Mouse (Mus musculus) MEL (cell line): ENCODE measurements around the gene Bbs9. TPM values are rescaled to one million over a fixed set of nuclear protein-coding genes. Genes with fewer than 3 reads are reported as not detected.

Experiments
- DNase-seq: peaks from one replicate; pipeline ENCODE4 v3.0.0; 2011; ENCODE audit warnings: low read depth, low spot score
- H3K27ac ChIP-seq: 2 replicates; pipeline ENCODE4 v1.5.1; 2012; ENCODE audit warnings: low read depth, mild to moderate bottlenecking, control low read depth, low read length, moderate library complexity; ENCODE audit not compliant: control insufficient read depth
- H3K27me3 ChIP-seq, 2 experiments: fragments of 150-350 bp in 1 of 2; sonication (generic) in 1 of 2; 2 replicates each; pipeline ENCODE4 v1.6.1; 2012; ENCODE audit warnings: low read length in 2 of 2, mild to moderate bottlenecking in 2 of 2, improper control_type of control experiment in 1 of 2, moderate library complexity in 1 of 2; ENCODE audit not compliant: insufficient read depth in 2 of 2, control insufficient read depth in 1 of 2
- H3K36me3 ChIP-seq, 2 experiments: 2 replicates each; pipeline ENCODE4 v1.6.1; 2012 to 2014; ENCODE audit warnings: low read length in 2 of 2, improper control_type of control experiment in 1 of 2, inconsistent platforms in 1 of 2, mild to moderate bottlenecking in 1 of 2; ENCODE audit not compliant: insufficient read depth in 2 of 2, control insufficient read depth in 1 of 2
- H3K4me1 ChIP-seq, 2 experiments: fragments of 150-350 bp in 1 of 2; sonication (generic) in 1 of 2; 2 replicates each; pipeline ENCODE4 v1.6.1; 2012; ENCODE audit warnings: low read length in 2 of 2, improper control_type of control experiment in 1 of 2, mild to moderate bottlenecking in 1 of 2; ENCODE audit not compliant: insufficient read depth in 2 of 2, control insufficient read depth in 1 of 2
- H3K4me3 ChIP-seq, 2 experiments: fragments of 150-350 bp in 1 of 2; sonication (generic) in 1 of 2; 2 replicates each; pipeline ENCODE4 v1.5.1; 2012; ENCODE audit warnings: low read depth in 2 of 2, low read length in 2 of 2, mild to moderate bottlenecking in 2 of 2, moderate library complexity in 2 of 2, control low read depth in 1 of 2, improper control_type of control experiment in 1 of 2; ENCODE audit not compliant: control insufficient read depth in 1 of 2, insufficient read depth in 1 of 2
- H3K79me2 ChIP-seq: 2 replicates; pipeline ENCODE4 v1.6.1; 2012; ENCODE audit warnings: mild to moderate bottlenecking, low read length, moderate library complexity; ENCODE audit not compliant: control insufficient read depth, poor library complexity, insufficient read depth
- H3K9ac ChIP-seq: 2 replicates; pipeline ENCODE4 v1.6.1; 2012; ENCODE audit warnings: low read depth, mild to moderate bottlenecking, control low read depth, low read length, moderate library complexity; ENCODE audit not compliant: control insufficient read depth, poor library complexity, severe bottlenecking
- H3K9me3 ChIP-seq: fragments of 150-350 bp; sonication (generic); replicated peaks from 2 replicates; pipeline ENCODE4 v1.6.1; 2012; ENCODE audit warnings: mild to moderate bottlenecking, low read length, improper control_type of control experiment, moderate library complexity; ENCODE audit not compliant: insufficient read depth
- BHLHE40 ChIP-seq: IDR thresholded peaks from 2 replicates; pipeline ENCODE4 v1.6.1; 2012; ENCODE audit warnings: low read depth, mild to moderate bottlenecking, inconsistent platforms, low read length, improper control_type of control experiment, borderline replicate concordance
- CHD1 ChIP-seq: IDR thresholded peaks from 2 replicates; pipeline ENCODE4 v1.6.1; 2012; ENCODE audit warnings: low read depth, mild to moderate bottlenecking, inconsistent platforms, low read length, improper control_type of control experiment
- CHD2 ChIP-seq: IDR thresholded peaks from 2 replicates; pipeline ENCODE4 v1.6.1; 2011; ENCODE audit warnings: low read length, improper control_type of control experiment
- CTCF ChIP-seq, 3 experiments: IDR thresholded peaks in 2 of 3; conservative IDR thresholded peaks in 1 of 3; 2 replicates each; pipeline ENCODE4 v1.5.1; 2011 to 2012; ENCODE audit warnings: low read length in 3 of 3, low read depth in 2 of 3, mild to moderate bottlenecking in 2 of 3, improper control_type of control experiment in 1 of 3, inconsistent platforms in 1 of 3, mixed read lengths in 1 of 3, moderate library complexity in 1 of 3; ENCODE audit not compliant: control insufficient read depth in 1 of 3, insufficient read depth in 1 of 3, poor library complexity in 1 of 3, severe bottlenecking in 1 of 3
- ELF1 ChIP-seq: IDR thresholded peaks from 2 replicates; pipeline ENCODE4 v1.6.1; 2014; ENCODE audit warnings: low read depth, mild to moderate bottlenecking, inconsistent platforms, low read length, improper control_type of control experiment, moderate library complexity
- EP300 ChIP-seq, 2 experiments: IDR thresholded peaks; 2 replicates each; pipeline ENCODE4 v1.6.1; 2011; ENCODE audit warnings: improper control_type of control experiment in 2 of 2, low read length in 2 of 2, low read depth in 1 of 2, mild to moderate bottlenecking in 1 of 2
- ETS1 ChIP-seq: IDR thresholded peaks from 2 replicates; pipeline ENCODE4 v1.6.1; 2012; ENCODE audit warnings: low read depth, mild to moderate bottlenecking, inconsistent platforms, low read length, improper control_type of control experiment, moderate library complexity
- GABPA ChIP-seq: IDR thresholded peaks from 2 replicates; pipeline ENCODE4 v1.6.1; 2012; ENCODE audit warnings: low read depth, mild to moderate bottlenecking, inconsistent platforms, low read length, improper control_type of control experiment, moderate library complexity
- GATA1 ChIP-seq: IDR thresholded peaks from 2 replicates; pipeline ENCODE4 v1.6.1; 2011; ENCODE audit warnings: low read depth, low read length, improper control_type of control experiment
- HCFC1 ChIP-seq: IDR thresholded peaks from 2 replicates; pipeline ENCODE4 v1.6.1; 2012; ENCODE audit warnings: low read depth, mild to moderate bottlenecking, inconsistent platforms, low read length, improper control_type of control experiment, moderate library complexity
- JUND ChIP-seq: IDR thresholded peaks from 2 replicates; pipeline ENCODE4 v1.6.1; 2011; ENCODE audit warnings: low read depth, mild to moderate bottlenecking, improper control_type of control experiment, low read length
- KAT2A ChIP-seq: conservative IDR thresholded peaks from 2 replicates; pipeline ENCODE4 v1.6.1; 2012; ENCODE audit warnings: low read depth, low read length, improper control_type of control experiment, inconsistent platforms
- MAFK ChIP-seq: IDR thresholded peaks from 2 replicates; pipeline ENCODE4 v1.6.1; 2011; ENCODE audit warnings: low read depth, mild to moderate bottlenecking, low read length, improper control_type of control experiment, borderline replicate concordance
- MAZ ChIP-seq: IDR thresholded peaks from 2 replicates; pipeline ENCODE4 v1.6.1; 2012; ENCODE audit warnings: low read depth, mild to moderate bottlenecking, inconsistent platforms, low read length, improper control_type of control experiment
- MEF2A ChIP-seq: IDR thresholded peaks from 2 replicates; pipeline ENCODE4 v1.6.1; 2014; ENCODE audit warnings: low read depth, mild to moderate bottlenecking, inconsistent platforms, low read length, improper control_type of control experiment; ENCODE audit not compliant: poor library complexity, insufficient replicate concordance, severe bottlenecking; ENCODE audit errors: extremely low read depth
- MXI1 ChIP-seq: IDR thresholded peaks from 2 replicates; pipeline ENCODE4 v1.6.1; 2011; ENCODE audit warnings: mild to moderate bottlenecking, low read depth, low read length, improper control_type of control experiment
- MYB ChIP-seq: IDR thresholded peaks from 2 replicates; pipeline ENCODE4 v1.6.1; 2011; ENCODE audit warnings: mild to moderate bottlenecking, low read depth, low read length, improper control_type of control experiment
- MYC ChIP-seq: IDR thresholded peaks from 2 replicates; pipeline ENCODE4 v1.6.1; 2011; ENCODE audit warnings: low read depth, mild to moderate bottlenecking, low read length, improper control_type of control experiment, moderate library complexity
- NELFE ChIP-seq: IDR thresholded peaks from 2 replicates; pipeline ENCODE4 v1.6.1; 2011; ENCODE audit warnings: low read depth, low read length, improper control_type of control experiment
- NRF1 ChIP-seq: IDR thresholded peaks from 2 replicates; pipeline ENCODE4 v1.6.1; 2014; ENCODE audit warnings: low read depth, mild to moderate bottlenecking, inconsistent platforms, low read length, improper control_type of control experiment, moderate library complexity; ENCODE audit not compliant: poor library complexity, insufficient read depth, severe bottlenecking
- POLR2A ChIP-seq, 2 experiments: IDR thresholded peaks; 2 replicates each; pipeline ENCODE4 v1.6.1; 2011 to 2012; ENCODE audit warnings: low read length in 2 of 2, mild to moderate bottlenecking in 2 of 2, control low read depth in 1 of 2, improper control_type of control experiment in 1 of 2, low read depth in 1 of 2, moderate library complexity in 1 of 2; ENCODE audit not compliant: control insufficient read depth in 1 of 2, insufficient read depth in 1 of 2, poor library complexity in 1 of 2
- POLR2AphosphoS2 ChIP-seq: IDR thresholded peaks from 2 replicates; pipeline ENCODE4 v1.6.1; 2011; ENCODE audit warnings: low read length, improper control_type of control experiment
- POLR2AphosphoS5 ChIP-seq: IDR thresholded peaks from 2 replicates; pipeline ENCODE4 v1.6.1; 2012; ENCODE audit warnings: low read depth, borderline replicate concordance, mild to moderate bottlenecking, inconsistent platforms, low read length, moderate library complexity, mixed read lengths
- RAD21 ChIP-seq: IDR thresholded peaks from 2 replicates; pipeline ENCODE4 v1.6.1; 2011; ENCODE audit warnings: mild to moderate bottlenecking, low read depth, low read length, improper control_type of control experiment
- RCOR1 ChIP-seq: IDR thresholded peaks from 2 replicates; pipeline ENCODE4 v1.6.1; 2012; ENCODE audit warnings: low read depth, mild to moderate bottlenecking, inconsistent platforms, low read length, improper control_type of control experiment
- SIN3A ChIP-seq: IDR thresholded peaks from 2 replicates; pipeline ENCODE4 v1.6.1; 2012; ENCODE audit warnings: low read length, improper control_type of control experiment, inconsistent platforms
- SMC3 ChIP-seq: IDR thresholded peaks from 2 replicates; pipeline ENCODE4 v1.6.1; 2011; ENCODE audit warnings: low read depth, low read length, improper control_type of control experiment
- TAL1 ChIP-seq: IDR thresholded peaks from 2 replicates; pipeline ENCODE4 v1.6.1; 2012; ENCODE audit warnings: mild to moderate bottlenecking, inconsistent platforms, low read length, moderate library complexity, mixed read lengths
- TBP ChIP-seq: IDR thresholded peaks from 2 replicates; pipeline ENCODE4 v1.8.0; 2011; ENCODE audit warnings: low read depth, low read length, improper control_type of control experiment
- TCF12 ChIP-seq: IDR thresholded peaks from 2 replicates; pipeline ENCODE4 v1.6.1; 2014; ENCODE audit warnings: low read depth, mild to moderate bottlenecking, inconsistent platforms, low read length, improper control_type of control experiment, moderate library complexity
- UBTF ChIP-seq: IDR thresholded peaks from 2 replicates; pipeline ENCODE4 v1.6.1; 2012; ENCODE audit warnings: low read depth, mild to moderate bottlenecking, inconsistent platforms, low read length, improper control_type of control experiment, moderate library complexity, borderline replicate concordance; ENCODE audit not compliant: insufficient read depth
- USF1 ChIP-seq: IDR thresholded peaks from 2 replicates; pipeline ENCODE4 v1.6.1; 2014; ENCODE audit warnings: low read depth, mild to moderate bottlenecking, inconsistent platforms, low read length, improper control_type of control experiment, moderate library complexity
- USF2 ChIP-seq, 2 experiments: IDR thresholded peaks; 2 replicates each; pipeline ENCODE4 v1.6.1; 2011 to 2012; ENCODE audit warnings: improper control_type of control experiment in 2 of 2, low read length in 2 of 2, borderline replicate concordance in 1 of 2, inconsistent platforms in 1 of 2, low read depth in 1 of 2, mild to moderate bottlenecking in 1 of 2; ENCODE audit not compliant: insufficient read depth in 1 of 2
- ZC3H11A ChIP-seq: IDR thresholded peaks from 2 replicates; pipeline ENCODE4 v1.6.1; 2012; ENCODE audit warnings: low read depth, mild to moderate bottlenecking, inconsistent platforms, low read length, improper control_type of control experiment
- ZKSCAN1 ChIP-seq: IDR thresholded peaks from 2 replicates; pipeline ENCODE4 v1.6.1; 2012; ENCODE audit warnings: low read depth, mild to moderate bottlenecking, inconsistent platforms, low read length, improper control_type of control experiment, moderate library complexity
- ZMIZ1 ChIP-seq: IDR thresholded peaks from 2 replicates; pipeline ENCODE4 v1.6.1; 2012; ENCODE audit warnings: low read depth, mild to moderate bottlenecking, inconsistent platforms, low read length, improper control_type of control experiment, moderate library complexity
- ZNF384 ChIP-seq: IDR thresholded peaks from 2 replicates; pipeline ENCODE4 v1.6.1; 2012; ENCODE audit warnings: low read depth, mild to moderate bottlenecking, inconsistent platforms, low read length, improper control_type of control experiment
- polyA plus RNA-seq, 2 experiments: library from polyadenylated mRNA; stranded (reverse) in 1 of 2; unstranded in 1 of 2; fragments of >175 nt in 1 of 2; fragments of >200 nt in 1 of 2; gene quantifications; 2 replicates each; pipeline versions ENCODE4 v1.2.1 to v1.2.4; 2012; ENCODE audit warnings: low replicate concordance in 2 of 2, low read depth in 1 of 2; ENCODE audit not compliant: insufficient read length in 2 of 2, insufficient read depth in 1 of 2, missing spikeins in 1 of 2
- total RNA-seq: library from RNA; depleted of rRNA; stranded (reverse); fragments of 300-350 nt; gene quantifications from 2 replicates; pipeline ENCODE4 v1.2.3, GENCODE M21; 2012

The Bbs9 gene
- total and polyA plus RNA-seq, 3 experiments = 18.5 to 19.5 TPM; not detected in 1

DNA sequence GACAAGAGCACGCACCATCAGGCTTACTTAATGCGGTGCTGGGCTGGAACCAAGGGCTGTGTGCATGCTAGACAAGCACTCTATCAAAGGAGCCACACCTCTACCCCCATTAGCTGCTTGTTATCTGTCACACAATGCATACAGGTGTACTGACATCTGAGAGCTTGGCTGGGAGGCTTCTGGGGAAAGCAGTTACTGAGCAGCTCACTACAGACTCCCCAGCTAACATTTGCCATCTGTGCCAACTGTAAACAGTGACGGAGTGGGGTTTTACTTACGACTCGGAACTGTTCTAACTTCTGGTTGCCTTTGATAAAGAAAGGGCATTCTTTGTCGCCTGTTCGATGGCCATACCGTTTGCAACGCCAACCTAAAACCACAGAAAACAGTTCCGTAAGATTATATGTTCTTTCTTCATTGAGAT, 22.0 kb upstream of the Bbs9 start:
- no peaks in the 10 kb centered on the region for H3K9me3 ChIP-seq
- H3K4me1 ChIP-seq = peaks cover 21 to 25% of the 10 kb centered on the region in 2 experiments
- no peaks in the 10 kb centered on the region for H3K27me3 ChIP-seq
- no peak overlapping the region for H3K4me3 ChIP-seq
- no peak overlapping the region for H3K9ac ChIP-seq
- DNase-seq = peak; percentile 100
- peaks cover 26 to 82% of the 10 kb centered on the region in 2 experiments for H3K36me3 ChIP-seq
- H3K79me2 ChIP-seq = no peaks in the 10 kb centered on the region
- H3K27ac ChIP-seq = peak overlapping the region; percentile 74
- TF ChIP-seq MEF2A (peak; percentile 68; the same call in 1 of the 2 replicates), UBTF (no peak), TBP (peak; percentile 89), HCFC1 (peak; percentile 73), JUND (peak; percentile 60; the same call in 1 of the 2 replicates), NELFE (0 out of 2 replicates have a peak, but pooled peaks have one; percentile 13), ZKSCAN1 (no peak), GABPA (no peak), ZC3H11A (no peak), CHD2 (peak; percentile 24; the same call in 1 of the 2 replicates), POLR2A (IDR thresholded peaks at IDR 0.05; ENCODE audit: control insufficient read depth in 1 of 2, insufficient read depth in 1 of 2, low read depth in 1 of 2, low read length in 2 of 2, poor library complexity in 1 of 2) (peak in 1 of 2 experiments; percentile 53; a peak in 1 of 4 replicates), TCF12 (peak; percentile 100), KAT2A (peak; percentile 58), GATA1 (peak; percentile 98), EP300 (IDR thresholded peaks at IDR 0.05; ENCODE audit: low read depth in 1 of 2, low read length in 2 of 2) (peak; percentile 99), POLR2AphosphoS5 (0 out of 2 replicates have a peak, but pooled peaks have one; percentile 38), TAL1 (peak; percentile 99), SIN3A (peak; percentile 98), RCOR1 (peak; percentile 97), MAZ (peak; percentile 98), MYC (peak; percentile 86; the same call in 1 of the 2 replicates), MXI1 (peak; percentile 89), ETS1 (peak; percentile 100), USF2 (IDR thresholded peaks at IDR 0.05; ENCODE audit: borderline replicate concordance in 1 of 2, insufficient read depth in 1 of 2, low read depth in 1 of 2, low read length in 2 of 2) (no peak), ZMIZ1 (peak; percentile 77; the same call in 1 of the 2 replicates), MYB (peak; percentile 99), ELF1 (peak; percentile 64; the same call in 1 of the 2 replicates), CHD1 (no peak), RAD21 (no peak), SMC3 (no peak), NRF1 (no peak), USF1 (no peak), BHLHE40 (peak; percentile 75), ZNF384 (peak; percentile 70), POLR2AphosphoS2 (peak; percentile 85), CTCF (IDR thresholded peaks at IDR 0.05 in 2 of 3, conservative IDR thresholded peaks at IDR 0.05 in 1 of 3; ENCODE audit: control insufficient read depth in 1 of 3, insufficient read depth in 1 of 3, low read depth in 2 of 3, low read length in 3 of 3, poor library complexity in 1 of 3, severe bottlenecking in 1 of 3) (no peak), MAFK (peak; percentile 54; the same call in 1 of the 2 replicates)
